Mouse (Mus musculus): ENCODE data around the gene Krtap3-1. TPM values are rescaled to one million over a fixed set of nuclear protein-coding genes. Genes with fewer than 3 reads are reported as not detected.

Krtap3-1 gene
- polyA plus RNA-seq, 1 experiment from 2014 or later: not detected

GRCm38 (mm10) chr11:99574106-99574505 lies 7.7 kb upstream of the Krtap3-1 start:
- 2% methylated on average over 7 of the region's 7 CpGs for WGBS

GRCm38 (mm10) chr11:99573164-99573563 lies 6.7 kb upstream of the Krtap3-1 start:
- no peaks in the 10 kb centered on the region for H3K4me1 ChIP-seq
- H3K9me3 ChIP-seq: no peaks in the 10 kb centered on the region
- no peaks in the 10 kb centered on the region for H3K36me3 ChIP-seq
- H3K9ac ChIP-seq (replicated peaks): no peak overlapping the region
- no peak overlapping the region for H3K4me2 ChIP-seq (replicated peaks)
- ATAC-seq (replicated peaks): no peak
- H3K27ac ChIP-seq (replicated peaks): no peak overlapping the region
- 20% methylated on average over 4 of the region's 4 CpGs for WGBS
- H3K4me3 ChIP-seq: no peak overlapping the region
- no peaks in the 10 kb centered on the region for H3K27me3 ChIP-seq

More at GRCm38 (mm10) chr11:99574106-99574505, 7.7 kb upstream of the Krtap3-1 start:
- no peaks in the 10 kb centered on the region for H3K9me3 ChIP-seq
- no peak overlapping the region for H3K9ac ChIP-seq (replicated peaks)
- peak; percentile 60 for ATAC-seq (replicated peaks)
- 0 out of 2 replicates have a peak overlapping the region, but pooled peaks have one; percentile 8 for H3K4me3 ChIP-seq
- no peaks in the 10 kb centered on the region for H3K36me3 ChIP-seq
- H3K27me3 ChIP-seq: no peaks in the 10 kb centered on the region
- no peak overlapping the region for H3K27ac ChIP-seq (replicated peaks)
- peak overlapping the region; percentile 23 for H3K4me2 ChIP-seq (replicated peaks)
- no peaks in the 10 kb centered on the region for H3K4me1 ChIP-seq

GRCm38 (mm10) chr11:99562580-99562979 lies 3.9 kb downstream of the Krtap3-1 start:
- Histone ChIP-seq H3K4me1 (no peaks in the 10 kb centered on the region), H3K36me3 (no peaks in the 10 kb centered on the region), H3K4me3 (no peak overlapping the region), H3K4me2 (replicated peaks) (no peak overlapping the region), H3K9ac (replicated peaks) (no peak overlapping the region), H3K9me3 (no peaks in the 10 kb centered on the region), H3K27me3 (no peaks in the 10 kb centered on the region), H3K27ac (replicated peaks) (no peak overlapping the region)
- 84% methylated on average over 6 of the region's 6 CpGs for WGBS
- no peak for ATAC-seq (replicated peaks)

GRCm38 (mm10) chr11:99559366-99559765 lies 7.1 kb downstream of the Krtap3-1 start, which contains the start of gene Gm11939:
Gene Gm11939 (minus strand): TSS chr11:99559466.
- 94% methylated on average over 9 of the region's 9 CpGs for WGBS
- no peak for ATAC-seq (replicated peaks)
- Histone ChIP-seq H3K36me3 (no peaks in the 10 kb centered on the region), H3K27ac (replicated peaks) (no peak within 1 kb of the TSS), H3K9me3 (no peaks in the 10 kb centered on the region), H3K27me3 (no peaks in the 10 kb centered on the region), H3K4me2 (replicated peaks) (no peak within 1 kb of the TSS), H3K4me1 (no peaks in the 10 kb centered on the region), H3K9ac (replicated peaks) (no peak within 1 kb of the TSS), H3K4me3 (no peak within 1 kb of the TSS)

GRCm38 (mm10) chr11:99557976-99558745 lies 8.3 kb downstream of the Krtap3-1 start:
- no peak overlapping the region for H3K9ac ChIP-seq (replicated peaks)
- no peak overlapping the region for H3K4me2 ChIP-seq (replicated peaks)
- no peak for ATAC-seq (replicated peaks)
- no peaks in the 10 kb centered on the region for H3K27me3 ChIP-seq
- no peaks in the 10 kb centered on the region for H3K4me1 ChIP-seq
- H3K9me3 ChIP-seq: no peaks in the 10 kb centered on the region
- H3K27ac ChIP-seq (replicated peaks): no peak overlapping the region
- no peak overlapping the region for H3K4me3 ChIP-seq
- WGBS: 83% methylated on average over 3 of the region's 3 CpGs
- H3K36me3 ChIP-seq: no peaks in the 10 kb centered on the region

GRCm38 (mm10) chr11:99556753-99557152 lies 9.7 kb downstream of the Krtap3-1 start, which contains the start of gene Krtap3-2:
Gene Krtap3-2 (minus strand): TSS chr11:99556853.
- no peaks in the 10 kb centered on the region for H3K4me1 ChIP-seq
- H3K27ac ChIP-seq (replicated peaks): no peak within 1 kb of the TSS
- H3K36me3 ChIP-seq: no peaks in the 10 kb centered on the region
- H3K9me3 ChIP-seq: no peaks in the 10 kb centered on the region
- no peaks in the 10 kb centered on the region for H3K27me3 ChIP-seq
- H3K9ac ChIP-seq (replicated peaks): no peak within 1 kb of the TSS
- H3K4me3 ChIP-seq: no peak within 1 kb of the TSS
- no peak for ATAC-seq (replicated peaks)
- WGBS: 96% methylated on average over 2 of the region's 2 CpGs
- no peak within 1 kb of the TSS for H3K4me2 ChIP-seq (replicated peaks)

GRCm38 (mm10) chr11:99556195-99556594 lies 10.2 kb downstream of the Krtap3-1 start:
- Histone ChIP-seq H3K27ac (replicated peaks) (no peak overlapping the region), H3K4me2 (replicated peaks) (no peak overlapping the region), H3K4me1 (no peaks in the 10 kb centered on the region), H3K9me3 (no peaks in the 10 kb centered on the region), H3K36me3 (no peaks in the 10 kb centered on the region), H3K27me3 (no peaks in the 10 kb centered on the region), H3K4me3 (no peak overlapping the region), H3K9ac (replicated peaks) (no peak overlapping the region)
- 90% methylated on average over 2 of the region's 2 CpGs for WGBS
- no peak for ATAC-seq (replicated peaks)

GRCm38 (mm10) chr11:99550765-99551164 lies 15.7 kb downstream of the Krtap3-1 start, which contains the start of gene Krtap3-3:
Gene Krtap3-3 (minus strand): TSS chr11:99550865.
- no peak for ATAC-seq (replicated peaks)
- Histone ChIP-seq H3K27me3 (no peaks in the 10 kb centered on the region), H3K4me2 (replicated peaks) (no peak within 1 kb of the TSS), H3K9me3 (no peaks in the 10 kb centered on the region), H3K36me3 (no peaks in the 10 kb centered on the region), H3K4me1 (no peaks in the 10 kb centered on the region), H3K4me3 (no peak within 1 kb of the TSS), H3K27ac (replicated peaks) (no peak within 1 kb of the TSS), H3K9ac (replicated peaks) (no peak within 1 kb of the TSS)
- WGBS: 49% methylated on average over 4 of the region's 4 CpGs

GRCm38 (mm10) chr11:99547892-99548291 lies 18.5 kb downstream of the Krtap3-1 start:
- no peaks in the 10 kb centered on the region for H3K4me1 ChIP-seq
- ATAC-seq (replicated peaks): no peak
- H3K27ac ChIP-seq (replicated peaks): no peak overlapping the region
- no peaks in the 10 kb centered on the region for H3K36me3 ChIP-seq
- no peak overlapping the region for H3K4me2 ChIP-seq (replicated peaks)
- H3K9ac ChIP-seq (replicated peaks): no peak overlapping the region
- no peaks in the 10 kb centered on the region for H3K9me3 ChIP-seq
- no peak overlapping the region for H3K4me3 ChIP-seq
- H3K27me3 ChIP-seq: no peaks in the 10 kb centered on the region

- H3K4me3 ChIP-seq: no peak overlapping the region
- WGBS: 32% methylated on average over 9 of the region's 9 CpGs
- no peak for ATAC-seq (replicated peaks)
- no peaks in the 10 kb centered on the region for H3K36me3 ChIP-seq
- H3K9ac ChIP-seq (replicated peaks): no peak overlapping the region
- no peaks in the 10 kb centered on the region for H3K9me3 ChIP-seq
- H3K27ac ChIP-seq (replicated peaks): no peak overlapping the region
- H3K27me3 ChIP-seq: no peaks in the 10 kb centered on the region
- H3K4me1 ChIP-seq: peaks cover 4% of the 10 kb centered on the region; the same call in 1 of the 2 replicates
- H3K4me2 ChIP-seq (replicated peaks): no peak overlapping the region
Measured at GRCm38 (mm10) chr11:99539721-99540120, 26.7 kb downstream of the Krtap3-1 start.

- no peak within 1 kb of the TSS for H3K27ac ChIP-seq (replicated peaks)
- H3K9me3 ChIP-seq: no peaks in the 10 kb centered on the region
- H3K4me2 ChIP-seq (replicated peaks): no peak within 1 kb of the TSS
- H3K9ac ChIP-seq (replicated peaks): no peak within 1 kb of the TSS
- no peaks in the 10 kb centered on the region for H3K4me1 ChIP-seq
- no peaks in the 10 kb centered on the region for H3K36me3 ChIP-seq
- no peak for ATAC-seq (replicated peaks)
- WGBS: 87% methylated on average over 13 of the region's 13 CpGs
- H3K27me3 ChIP-seq: no peaks in the 10 kb centered on the region
- no peak within 1 kb of the TSS for H3K4me3 ChIP-seq
Measured at GRCm38 (mm10) chr11:99521288-99521860, 45.1 kb downstream of the Krtap3-1 start, which contains the start of gene Krt39. Gene Krt39 (minus strand): TSS chr11:99521338.
